Mouse (Mus musculus) hindbrain, embryonic 15.5 days (tissue): ENCODE results near the gene Zfp454. TPM values are rescaled to one million over a fixed set of nuclear protein-coding genes. Genes with fewer than 3 reads are reported as not detected.

Experiments
- ATAC-seq: fragments of 200-750 bp; cut with Nextera tagmentation; 2 replicates; pipeline ENCODE4 v1.8.0; 2017; ENCODE audit warnings: low read depth, moderate number of reproducible peaks, moderate TSS enrichment; ENCODE audit not compliant: low FRiP score
- H3K27ac ChIP-seq: fragments of 300-500 bp; sonication (generic); replicated peaks from 2 replicates; pipeline ENCODE4 v1.5.1; 2015; ENCODE audit warnings: mild to moderate bottlenecking, inconsistent platforms
- H3K27me3 ChIP-seq: fragments of 300-500 bp; sonication (generic); 2 replicates; pipeline ENCODE4 v1.6.1; 2015; ENCODE audit warnings: control low read depth, inconsistent platforms
- H3K36me3 ChIP-seq: fragments of 300-500 bp; sonication (generic); 2 replicates; pipeline ENCODE4 v1.6.1; 2015; ENCODE audit warnings: control low read depth, inconsistent platforms
- H3K4me1 ChIP-seq: fragments of 300-500 bp; sonication (generic); replicated peaks from 2 replicates; pipeline ENCODE4 v1.6.1; 2015; ENCODE audit warnings: control low read depth, inconsistent platforms
- H3K4me2 ChIP-seq: fragments of 300-500 bp; sonication (generic); 2 replicates; pipeline ENCODE4 v1.6.1; 2015; ENCODE audit warnings: moderate library complexity, mild to moderate bottlenecking, inconsistent platforms
- H3K4me3 ChIP-seq: fragments of 300-500 bp; sonication (generic); 2 replicates; pipeline ENCODE4 v1.5.1; 2015; ENCODE audit warnings: mild to moderate bottlenecking, inconsistent platforms
- H3K9ac ChIP-seq: fragments of 300-500 bp; sonication (generic); 2 replicates; pipeline ENCODE4 v1.6.1; 2015; ENCODE audit warnings: inconsistent platforms
- H3K9me3 ChIP-seq: fragments of 300-500 bp; sonication (generic); 2 replicates; pipeline ENCODE4 v1.6.1; 2016; ENCODE audit warnings: control low read depth, inconsistent platforms
- WGBS: fragments of 180-500 bp; shearing (Covaris S2); methylation state at CpG from one replicate; pipeline ENCODE4 v1.1.7; 2015; 5-methylcytosine and 5-hydroxymethylcytosine counted together
- polyA plus RNA-seq: library from polyadenylated mRNA; unstranded; fragments of >200 nt; fragmentation: Nextera tagmentation; extraction: Ambion mirVana; gene quantifications from 2 replicates; pipeline ENCODE4 v1.2.1, GENCODE M21; 2015

Zfp454 gene
- polyA plus RNA-seq, 1 experiment from 2014 or later, result 11.3 TPM

GRCm38 (mm10) chr11:50886933-50887293 is 538 bp downstream of the Zfp454 start:
- Histone ChIP-seq H3K9ac (peak overlapping the region; percentile 62), H3K4me2 (peak overlapping the region; percentile 77), H3K36me3 (peaks cover 18% of the 10 kb centered on the region), H3K4me1 (peaks cover 16% of the 10 kb centered on the region), H3K27ac (peak overlapping the region; percentile 85), H3K9me3 (no peaks in the 10 kb centered on the region), H3K27me3 (no peaks in the 10 kb centered on the region), H3K4me3 (peak overlapping the region; percentile 56)
- 14% methylated on average over 10 of the region's 10 CpGs for WGBS
- ATAC-seq, result peak; percentile 31; the same call in 1 of the 2 replicates

GRCm38 (mm10) chr11:50886231-50886932 is 1.1 kb downstream of the Zfp454 start:
- WGBS, result 41% methylated on average over 8 of the region's 8 CpGs
- H3K27ac ChIP-seq, result no peak overlapping the region
- no peak for ATAC-seq
- peak overlapping the region; percentile 62 for H3K9ac ChIP-seq
- H3K4me2 ChIP-seq, result peak overlapping the region; percentile 77
- peak overlapping the region; percentile 56 for H3K4me3 ChIP-seq
- no peaks in the 10 kb centered on the region for H3K27me3 ChIP-seq
- H3K36me3 ChIP-seq, result peaks cover 22% of the 10 kb centered on the region
- no peaks in the 10 kb centered on the region for H3K9me3 ChIP-seq
- peaks cover 16% of the 10 kb centered on the region for H3K4me1 ChIP-seq

- ATAC-seq, result no peak
- H3K4me3 ChIP-seq, result no peak overlapping the region
- H3K4me1 ChIP-seq, result peaks cover 16% of the 10 kb centered on the region
- H3K27me3 ChIP-seq, result no peaks in the 10 kb centered on the region
- no peak overlapping the region for H3K27ac ChIP-seq
- no peak overlapping the region for H3K4me2 ChIP-seq
- no peaks in the 10 kb centered on the region for H3K9me3 ChIP-seq
- H3K9ac ChIP-seq, result no peak overlapping the region
- WGBS, result 88% methylated on average over 3 of the region's 3 CpGs
- peaks cover 43% of the 10 kb centered on the region for H3K36me3 ChIP-seq
Observed at GRCm38 (mm10) chr11:50883756-50884155, 3.7 kb downstream of the Zfp454 start.

GRCm38 (mm10) chr11:50878641-50879040 is 8.8 kb downstream of the Zfp454 start:
- 96% methylated on average over 3 of the region's 3 CpGs for WGBS
- Histone ChIP-seq H3K9ac (no peak overlapping the region), H3K9me3 (peaks cover 5% of the 10 kb centered on the region; the same call in 1 of the 2 replicates), H3K27me3 (no peaks in the 10 kb centered on the region), H3K4me1 (no peaks in the 10 kb centered on the region), H3K36me3 (peaks cover 82% of the 10 kb centered on the region), H3K4me2 (no peak overlapping the region), H3K27ac (no peak overlapping the region), H3K4me3 (no peak overlapping the region)
- ATAC-seq, result no peak

- Histone ChIP-seq H3K36me3 (no peaks in the 10 kb centered on the region), H3K4me1 (peaks cover 19% of the 10 kb centered on the region), H3K4me3 (peak overlapping the region; percentile 42), H3K27ac (no peak overlapping the region), H3K27me3 (peaks cover 56% of the 10 kb centered on the region), H3K4me2 (peak overlapping the region; percentile 92), H3K9ac (peak overlapping the region; percentile 4; the same call in 1 of the 2 replicates), H3K9me3 (no peaks in the 10 kb centered on the region)
- no peak; the same call in 1 of the 2 replicates for ATAC-seq
- under 1% methylated on average over 72 of the region's 72 CpGs for WGBS
Observed at GRCm38 (mm10) chr11:50850989-50851601, 36.4 kb downstream of the Zfp454 start.

GRCm38 (mm10) chr11:50850177-50850735 is 37.2 kb downstream of the Zfp454 start, which contains the start of gene Grm6:
Grm6 (plus strand) TSS chr11:50850685.
- Histone ChIP-seq H3K4me2 (peak within 1 kb of the TSS; percentile 92), H3K36me3 (no peaks in the 10 kb centered on the region), H3K27ac (no peak within 1 kb of the TSS), H3K27me3 (peaks cover 56% of the 10 kb centered on the region), H3K9me3 (no peaks in the 10 kb centered on the region), H3K4me3 (peak within 1 kb of the TSS; percentile 42), H3K9ac (peak within 1 kb of the TSS; percentile 4; the same call in 1 of the 2 replicates), H3K4me1 (peaks cover 19% of the 10 kb centered on the region)
- ATAC-seq, result no peak
- WGBS, result 1% methylated on average over 11 of the region's 11 CpGs

GRCm38 (mm10) chr11:50849310-50849709 is 38.1 kb downstream of the Zfp454 start:
- H3K27ac ChIP-seq, result no peak overlapping the region
- H3K36me3 ChIP-seq, result no peaks in the 10 kb centered on the region
- no peak overlapping the region for H3K9ac ChIP-seq
- ATAC-seq, result no peak
- no peak overlapping the region for H3K4me2 ChIP-seq
- H3K4me1 ChIP-seq, result peaks cover 19% of the 10 kb centered on the region
- no peaks in the 10 kb centered on the region for H3K9me3 ChIP-seq
- no peak overlapping the region for H3K4me3 ChIP-seq
- H3K27me3 ChIP-seq, result peaks cover 56% of the 10 kb centered on the region
- WGBS, result 14% methylated on average over 10 of the region's 10 CpGs

- Histone ChIP-seq H3K36me3 (no peaks in the 10 kb centered on the region), H3K27me3 (peaks cover 56% of the 10 kb centered on the region), H3K9me3 (no peaks in the 10 kb centered on the region), H3K4me1 (peaks cover 19% of the 10 kb centered on the region), H3K27ac (no peak overlapping the region), H3K4me3 (no peak overlapping the region), H3K9ac (no peak overlapping the region), H3K4me2 (no peak overlapping the region)
- 40% methylated on average over 3 of the region's 3 CpGs for whole genome bisulfite sequencing
- ATAC-seq, result no peak
Observed at GRCm38 (mm10) chr11:50848520-50849137, 38.8 kb downstream of the Zfp454 start.

GRCm38 (mm10) chr11:50847047-50847446 is 40.4 kb downstream of the Zfp454 start:
- H3K9me3 ChIP-seq, result no peaks in the 10 kb centered on the region
- peaks cover 19% of the 10 kb centered on the region for H3K4me1 ChIP-seq
- H3K4me2 ChIP-seq, result no peak overlapping the region
- WGBS, result 67% methylated on average over 5 of the region's 5 CpGs
- no peak overlapping the region for H3K4me3 ChIP-seq
- H3K36me3 ChIP-seq, result no peaks in the 10 kb centered on the region
- H3K9ac ChIP-seq, result no peak overlapping the region
- peaks cover 43% of the 10 kb centered on the region for H3K27me3 ChIP-seq
- no peak for ATAC-seq
- H3K27ac ChIP-seq, result no peak overlapping the region

- H3K4me1 ChIP-seq, result peaks cover 15% of the 10 kb centered on the region
- no peaks in the 10 kb centered on the region for H3K36me3 ChIP-seq
- no peaks in the 10 kb centered on the region for H3K9me3 ChIP-seq
- no peak overlapping the region for H3K27ac ChIP-seq
- 96% methylated on average over 3 of the region's 3 CpGs for WGBS
- H3K9ac ChIP-seq, result no peak overlapping the region
- ATAC-seq, result no peak
- H3K27me3 ChIP-seq, result peaks cover 34% of the 10 kb centered on the region
- H3K4me2 ChIP-seq, result no peak overlapping the region
- H3K4me3 ChIP-seq, result no peak overlapping the region
Observed at GRCm38 (mm10) chr11:50845951-50846350, 41.5 kb downstream of the Zfp454 start.

- ATAC-seq, result peak; percentile 98
- 21% methylated on average over 22 of the region's 22 CpGs for WGBS
Observed at GRCm38 (mm10) chr11:50841023-50841735, 46.3 kb downstream of the Zfp454 start, which contains the start of gene Zfp879. Zfp879 (minus strand) TSS chr11:50841552.

More at GRCm38 (mm10) chr11:50841023-50841735, 46.3 kb downstream of the Zfp454 start, which contains the start of gene Zfp879:
- Histone ChIP-seq H3K4me1 (peaks cover 14% of the 10 kb centered on the region), H3K9me3 (no peaks in the 10 kb centered on the region), H3K9ac (peak within 1 kb of the TSS; percentile 63), H3K36me3 (no peaks in the 10 kb centered on the region), H3K27me3 (no peaks in the 10 kb centered on the region), H3K4me3 (peak within 1 kb of the TSS; percentile 49), H3K4me2 (peak within 1 kb of the TSS; percentile 78), H3K27ac (peak within 1 kb of the TSS; percentile 81)
